Mouse (Mus musculus): ENCODE results near the gene Pgs1. TPM values are rescaled to one million over a fixed set of nuclear protein-coding genes. Genes with fewer than 3 reads are reported as not detected.
A peak's percentile ranks its signal among the peaks of the same experiment; 100 is the strongest.

The Pgs1 gene
- polyA plus RNA-seq (2014; fragmentation: Nextera tagmentation; extraction: Ambion mirVana) = 40.9 and 45.9 TPM in 2 replicates

- Histone ChIP-seq H3K27me3 (ENCODE audit: control insufficient read depth, insufficient read depth, low read length) (no peaks in the 10 kb centered on the region), H3K4me1 (ENCODE audit: control insufficient read depth, insufficient read depth, low read length) (peaks cover 18% of the 10 kb centered on the region), H3K27ac (ENCODE audit: low read depth, low read length) (peak within 1 kb of the TSS; percentile 40), H3K9ac (ENCODE audit: low read length) (peak within 1 kb of the TSS; percentile 93), H3K4me3 (ENCODE audit: low read depth, low read length) (peak within 1 kb of the TSS; percentile 96), H3K4me2 (ENCODE audit: low read depth) (peak within 1 kb of the TSS; percentile 77), H3K9me3 (ENCODE audit: control insufficient read depth, low read length) (no peaks in the 10 kb centered on the region), H3K36me3 (ENCODE audit: control insufficient read depth, insufficient read depth, low read length) (no peaks in the 10 kb centered on the region)
- 7% methylated on average over 50 of the region's 51 CpGs for WGBS
- DNase-seq (ENCODE audit: low spot score) (peak; percentile 93), ATAC-seq (ENCODE audit: insufficient read depth, low FRiP score, low TSS enrichment) (peak; percentile 88)
These were observed at the start of gene Pgs1 for GRCm38 (mm10) chr11:117986126-117987031. Pgs1 (plus strand) TSS chr11:117986292.

DNA sequence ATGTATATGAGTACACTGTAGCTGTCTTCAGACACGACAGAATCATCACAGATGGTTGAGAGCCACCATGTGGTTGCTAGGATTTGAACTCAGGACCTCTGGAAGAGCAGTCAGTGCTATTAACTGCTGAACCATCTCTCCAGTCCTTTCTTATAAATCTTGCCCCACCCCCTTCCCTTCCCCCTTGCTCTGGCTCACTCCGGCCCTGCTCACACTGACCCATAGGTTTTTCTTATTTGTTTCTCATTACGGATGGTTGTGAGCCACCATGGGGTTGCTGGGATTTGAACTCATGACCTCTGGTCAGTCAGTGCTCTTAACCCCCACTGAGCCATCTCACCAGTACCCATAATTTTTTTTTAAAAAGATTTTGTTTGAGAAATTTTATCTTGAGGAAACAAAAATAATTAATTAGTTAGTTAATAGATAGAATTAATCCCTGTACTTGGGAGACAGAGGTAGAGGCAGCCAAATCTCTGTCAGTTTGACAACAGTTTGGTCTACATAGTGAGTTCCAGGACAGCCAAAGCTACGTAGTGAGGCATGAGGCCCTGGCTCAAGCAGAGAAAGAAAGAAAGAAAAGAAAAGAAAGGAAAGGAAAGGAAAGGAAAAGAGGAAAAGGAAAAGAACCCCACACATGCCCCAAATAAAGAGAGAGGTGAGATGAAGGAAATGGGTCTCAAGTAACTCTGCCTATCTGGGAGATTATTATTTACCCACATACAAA is 46.9 kb upstream of the Pgs1 start:
- DNase-seq (ENCODE audit: low spot score) (no peak), ATAC-seq (ENCODE audit: insufficient read depth, low FRiP score, low TSS enrichment) (no peak)
- Histone ChIP-seq H3K4me2 (ENCODE audit: low read depth) (no peak overlapping the region), H3K4me3 (ENCODE audit: low read depth, low read length) (no peak overlapping the region), H3K9me3 (ENCODE audit: control insufficient read depth, low read length) (no peaks in the 10 kb centered on the region), H3K36me3 (ENCODE audit: control insufficient read depth, insufficient read depth, low read length) (no peaks in the 10 kb centered on the region), H3K27ac (ENCODE audit: low read depth, low read length) (peak overlapping the region; percentile 63), H3K4me1 (ENCODE audit: control insufficient read depth, insufficient read depth, low read length) (peaks cover 27% of the 10 kb centered on the region), H3K27me3 (ENCODE audit: control insufficient read depth, insufficient read depth, low read length) (no peaks in the 10 kb centered on the region), H3K9ac (ENCODE audit: low read length) (no peak overlapping the region)
- WGBS = 32% methylated on average over 4 of the region's 4 CpGs

DNA sequence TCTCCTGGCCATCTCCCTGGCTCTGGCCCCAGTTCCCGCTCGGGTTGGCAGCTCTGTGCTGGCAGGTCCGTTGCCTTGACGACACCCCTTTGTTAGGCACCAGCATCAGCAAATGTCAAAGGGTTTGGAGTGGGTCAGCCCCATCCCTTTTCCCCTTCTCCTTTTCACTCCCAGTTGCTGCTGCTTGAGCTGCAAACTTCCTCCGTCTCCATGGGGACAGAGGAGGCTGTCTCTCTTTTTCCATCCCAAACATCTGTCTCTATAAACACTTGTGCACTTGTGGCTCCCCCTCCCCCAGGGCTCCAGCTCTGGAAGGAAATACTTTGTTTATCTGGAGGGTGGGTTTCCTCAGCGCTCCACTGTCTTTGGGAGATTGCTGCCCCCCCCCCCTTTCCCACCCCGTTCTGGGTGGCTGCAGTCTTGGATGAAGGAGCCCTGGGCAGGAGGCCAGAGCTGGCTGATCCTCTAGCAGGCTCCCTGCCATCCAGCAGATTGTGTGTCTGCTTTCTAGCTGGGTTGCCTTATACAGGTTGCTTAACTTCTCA is 46.3 kb upstream of the Pgs1 start:
- peaks cover 26% of the 10 kb centered on the region for H3K4me1 ChIP-seq (ENCODE audit: control insufficient read depth, insufficient read depth, low read length)
- ATAC-seq (ENCODE audit: insufficient read depth, low FRiP score, low TSS enrichment) = peak; percentile 91
- no peaks in the 10 kb centered on the region for H3K36me3 ChIP-seq (ENCODE audit: control insufficient read depth, insufficient read depth, low read length)
- H3K9me3 ChIP-seq (ENCODE audit: control insufficient read depth, low read length) = no peaks in the 10 kb centered on the region
- no peaks in the 10 kb centered on the region for H3K27me3 ChIP-seq (ENCODE audit: control insufficient read depth, insufficient read depth, low read length)
- WGBS = 2% methylated on average over 7 of the region's 7 CpGs
- peak; percentile 80 for DNase-seq (ENCODE audit: low spot score)
- H3K4me2 ChIP-seq (ENCODE audit: low read depth) = no peak overlapping the region
- peak overlapping the region; percentile 63 for H3K27ac ChIP-seq (ENCODE audit: low read depth, low read length)
- H3K4me3 ChIP-seq (ENCODE audit: low read depth, low read length) = no peak overlapping the region
- no peak overlapping the region for H3K9ac ChIP-seq (ENCODE audit: low read length)

GRCm38 (mm10) chr11:117940881-117941280 is 45.2 kb upstream of the Pgs1 start:
- Histone ChIP-seq H3K4me1 (ENCODE audit: control insufficient read depth, insufficient read depth, low read length) (peaks cover 22% of the 10 kb centered on the region), H3K9me3 (ENCODE audit: control insufficient read depth, low read length) (no peaks in the 10 kb centered on the region), H3K4me2 (ENCODE audit: low read depth) (no peak overlapping the region), H3K27me3 (ENCODE audit: control insufficient read depth, insufficient read depth, low read length) (no peaks in the 10 kb centered on the region), H3K36me3 (ENCODE audit: control insufficient read depth, insufficient read depth, low read length) (no peaks in the 10 kb centered on the region), H3K27ac (ENCODE audit: low read depth, low read length) (peak overlapping the region; percentile 63; the same call in 1 of the 2 replicates), H3K9ac (ENCODE audit: low read length) (no peak overlapping the region), H3K4me3 (ENCODE audit: low read depth, low read length) (no peak overlapping the region)
- DNase-seq (ENCODE audit: low spot score) (no peak), ATAC-seq (ENCODE audit: insufficient read depth, low FRiP score, low TSS enrichment) (no peak)
- WGBS = 94% methylated on average over 6 of the region's 6 CpGs

DNA sequence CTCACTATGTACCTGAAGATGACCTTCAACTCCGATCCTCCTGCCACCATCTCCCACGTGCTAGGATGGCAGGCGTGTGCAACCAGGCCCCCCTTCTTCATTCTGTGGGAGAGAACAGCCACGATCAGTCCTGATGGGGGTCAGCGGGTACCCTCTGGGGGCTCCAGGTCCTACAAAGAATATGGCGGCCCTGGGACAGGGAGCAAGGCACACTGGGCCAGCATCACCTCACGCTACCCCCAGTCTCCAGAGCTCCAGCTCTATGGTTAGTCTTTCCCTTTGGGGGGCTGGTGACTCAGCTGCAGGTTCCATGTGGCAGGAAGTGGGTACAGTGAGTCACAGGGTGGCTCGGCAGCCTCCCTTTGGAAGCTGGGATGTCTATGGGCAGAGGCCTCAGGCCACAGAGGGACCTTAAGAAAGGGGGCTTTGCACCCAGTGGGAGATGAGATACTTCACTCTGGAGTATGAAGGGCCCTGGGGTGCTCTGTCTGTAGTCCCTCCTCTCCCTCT is 44.7 kb upstream of the Pgs1 start:
- Histone ChIP-seq H3K4me1 (ENCODE audit: control insufficient read depth, insufficient read depth, low read length) (peaks cover 22% of the 10 kb centered on the region), H3K4me3 (ENCODE audit: low read depth, low read length) (no peak overlapping the region), H3K27me3 (ENCODE audit: control insufficient read depth, insufficient read depth, low read length) (no peaks in the 10 kb centered on the region), H3K9ac (ENCODE audit: low read length) (no peak overlapping the region), H3K9me3 (ENCODE audit: control insufficient read depth, low read length) (no peaks in the 10 kb centered on the region), H3K36me3 (ENCODE audit: control insufficient read depth, insufficient read depth, low read length) (no peaks in the 10 kb centered on the region), H3K4me2 (ENCODE audit: low read depth) (no peak overlapping the region), H3K27ac (ENCODE audit: low read depth, low read length) (no peak overlapping the region)
- 83% methylated on average over 8 of the region's 8 CpGs for WGBS
- ATAC-seq (ENCODE audit: insufficient read depth, low FRiP score, low TSS enrichment) (no peak), DNase-seq (ENCODE audit: low spot score) (no peak)

DNA sequence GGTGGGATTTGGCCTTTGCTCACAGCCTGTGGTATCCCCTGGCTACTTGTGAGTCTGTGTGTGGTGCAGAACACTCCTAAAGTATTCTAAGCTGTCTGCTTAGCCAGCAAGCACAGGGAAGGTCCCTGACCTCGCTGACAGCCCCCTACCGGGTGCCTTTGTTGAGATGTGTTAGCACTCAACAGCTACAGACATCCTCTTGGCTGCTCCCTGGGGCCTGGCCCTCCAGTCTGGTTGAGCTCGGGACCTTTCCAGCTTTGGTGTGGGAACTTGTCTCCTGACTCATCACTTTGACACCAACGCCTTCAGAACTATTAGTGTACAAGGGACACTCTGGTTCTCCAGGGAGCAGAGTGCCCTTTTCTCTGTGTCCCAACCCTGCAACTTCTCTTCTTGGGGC is 44.2 kb upstream of the Pgs1 start:
- H3K4me2 ChIP-seq (ENCODE audit: low read depth) = no peak overlapping the region
- no peak overlapping the region for H3K9ac ChIP-seq (ENCODE audit: low read length)
- no peaks in the 10 kb centered on the region for H3K36me3 ChIP-seq (ENCODE audit: control insufficient read depth, insufficient read depth, low read length)
- H3K27me3 ChIP-seq (ENCODE audit: control insufficient read depth, insufficient read depth, low read length) = no peaks in the 10 kb centered on the region
- ATAC-seq (ENCODE audit: insufficient read depth, low FRiP score, low TSS enrichment) (no peak), DNase-seq (ENCODE audit: low spot score) (peak; percentile 39)
- no peaks in the 10 kb centered on the region for H3K9me3 ChIP-seq (ENCODE audit: control insufficient read depth, low read length)
- no peak overlapping the region for H3K4me3 ChIP-seq (ENCODE audit: low read depth, low read length)
- peaks cover 22% of the 10 kb centered on the region for H3K4me1 ChIP-seq (ENCODE audit: control insufficient read depth, insufficient read depth, low read length)
- WGBS = 11% methylated on average over 4 of the region's 4 CpGs
- H3K27ac ChIP-seq (ENCODE audit: low read depth, low read length) = no peak overlapping the region

DNA sequence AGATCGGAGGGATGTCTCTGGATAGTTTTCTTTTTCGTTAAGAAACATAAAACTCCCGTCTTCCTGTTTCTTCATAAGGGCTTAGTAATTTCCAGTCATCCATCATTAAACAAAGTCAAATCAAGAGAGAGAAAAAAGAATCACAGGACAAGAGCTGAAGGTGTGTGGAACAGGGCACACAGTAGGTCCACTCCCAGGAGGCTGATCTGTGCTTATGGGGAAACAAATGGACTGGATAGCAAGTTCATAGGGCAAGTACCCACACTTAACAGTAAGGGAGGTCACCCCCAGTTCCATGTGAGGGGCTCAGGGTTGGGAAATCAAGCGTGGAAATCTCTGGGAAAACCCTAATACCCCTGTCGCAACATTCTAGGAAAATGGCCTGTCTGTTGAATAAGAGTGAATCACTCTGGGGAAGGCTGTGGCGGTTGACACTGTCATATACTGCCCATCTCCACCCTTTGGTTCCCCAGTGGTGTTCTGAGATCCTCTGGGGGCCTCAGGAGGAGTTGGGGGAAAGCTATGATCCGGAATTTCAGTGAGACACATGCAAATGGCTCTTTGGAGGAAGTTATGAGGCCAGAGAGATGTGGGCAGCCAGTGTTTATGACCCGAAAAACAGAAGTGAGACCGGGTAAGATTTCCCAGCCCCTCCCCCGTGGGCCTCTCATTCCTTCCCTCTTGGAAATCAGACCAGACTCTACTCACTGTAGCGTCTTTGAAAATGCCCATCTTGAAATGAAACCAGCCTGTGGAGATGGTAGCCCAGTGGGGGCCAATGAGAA is 39.7 kb upstream of the Pgs1 start:
- ATAC-seq (ENCODE audit: insufficient read depth, low FRiP score, low TSS enrichment) (no peak), DNase-seq (ENCODE audit: low spot score) (no peak)
- H3K27ac ChIP-seq (ENCODE audit: low read depth, low read length) = no peak overlapping the region
- H3K9ac ChIP-seq (ENCODE audit: low read length) = no peak overlapping the region
- 0 out of 2 replicates have a peak, but pooled peaks cover 2% of the 10 kb centered on the region for H3K27me3 ChIP-seq (ENCODE audit: control insufficient read depth, insufficient read depth, low read length)
- WGBS = 75% methylated on average over 11 of the region's 11 CpGs
- H3K4me3 ChIP-seq (ENCODE audit: low read depth, low read length) = no peak overlapping the region
- no peak overlapping the region for H3K4me2 ChIP-seq (ENCODE audit: low read depth)
- no peaks in the 10 kb centered on the region for H3K36me3 ChIP-seq (ENCODE audit: control insufficient read depth, insufficient read depth, low read length)
- H3K9me3 ChIP-seq (ENCODE audit: control insufficient read depth, low read length) = no peaks in the 10 kb centered on the region
- peaks cover 10% of the 10 kb centered on the region for H3K4me1 ChIP-seq (ENCODE audit: control insufficient read depth, insufficient read depth, low read length)

DNA sequence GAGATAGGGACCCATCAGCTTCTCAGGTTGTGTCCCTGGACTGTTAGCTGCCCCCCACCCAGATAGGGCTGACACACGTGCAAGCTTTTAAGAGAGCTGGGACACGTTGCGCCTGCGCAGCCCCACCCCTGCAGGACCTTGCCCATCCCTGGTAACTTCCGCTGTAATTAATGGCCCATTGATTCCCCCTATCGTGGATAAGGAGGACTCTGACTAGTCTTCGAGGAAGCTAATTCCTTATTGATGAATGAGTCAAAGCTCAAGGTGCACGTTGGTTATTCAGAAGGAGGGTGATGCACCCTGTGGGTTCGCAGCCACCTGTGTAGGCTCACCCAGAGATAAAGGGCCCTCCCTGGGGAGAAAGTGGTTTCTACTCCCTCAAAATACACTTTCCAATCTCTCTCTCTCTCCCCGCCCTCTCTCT is 39.1 kb upstream of the Pgs1 start:
- Histone ChIP-seq H3K4me3 (ENCODE audit: low read depth, low read length) (no peak overlapping the region), H3K4me2 (ENCODE audit: low read depth) (no peak overlapping the region), H3K36me3 (ENCODE audit: control insufficient read depth, insufficient read depth, low read length) (no peaks in the 10 kb centered on the region), H3K9me3 (ENCODE audit: control insufficient read depth, low read length) (no peaks in the 10 kb centered on the region), H3K27me3 (ENCODE audit: control insufficient read depth, insufficient read depth, low read length) (0 out of 2 replicates have a peak, but pooled peaks cover 2% of the 10 kb centered on the region), H3K9ac (ENCODE audit: low read length) (no peak overlapping the region), H3K4me1 (ENCODE audit: control insufficient read depth, insufficient read depth, low read length) (peaks cover 3% of the 10 kb centered on the region), H3K27ac (ENCODE audit: low read depth, low read length) (no peak overlapping the region)
- no peak for DNase-seq (ENCODE audit: low spot score)
- 78% methylated on average over 10 of the region's 10 CpGs for WGBS
- no peak for ATAC-seq (ENCODE audit: insufficient read depth, low FRiP score, low TSS enrichment)
